Mouse (Mus musculus) Patski (cell line): Measurements from ENCODE around the gene Ube2d1. TPM values are rescaled to one million over a fixed set of nuclear protein-coding genes. Genes with fewer than 3 reads are reported as not detected.

ENCODE experiments used
- ATAC-seq: fragments of 100-300 bp; one replicate; pipeline ENCODE4 v1.8.0; 2021
- CTCF ChIA-PET: fragments of 350-600 bp; sonication (Branson Sonifier 250); formaldehyde crosslinking; loops from one replicate; lab custom pipeline; 2022; ENCODE audit warnings: inconsistent platforms; lab: Charles Lee
- POLR2A ChIA-PET: fragments of 350-600 bp; sonication (Branson Sonifier 250); formaldehyde crosslinking; loops from one replicate; lab custom pipeline; 2022; ENCODE audit warnings: antibody characterized with exemption, inconsistent platforms; lab: Charles Lee
- DNase-seq: peaks from one replicate; pipeline ENCODE4 v3.0.0-alpha.2; 2011; ENCODE audit warnings: low read depth, low spot score
- H3K27me3 ChIP-seq: fragments of 371-371 bp; one replicate; pipeline ENCODE4 v1.5.1; 2021
- CTCF ChIP-seq: fragments of 100-300 bp; IDR thresholded peaks from one replicate; pipeline ENCODE4 v1.5.1; 2021
- in situ Hi-C: fragments of 300-500 bp; cut with MboI; formaldehyde crosslinking; loops from 3 replicates; pipeline ENCODE4 v1.11.1; 2018; ENCODE audit warnings: low pct_unique_long_range_greater_than_20kb, mixed read lengths
- polyA plus RNA-seq: library from polyadenylated mRNA; unstranded; gene quantifications from one replicate; pipeline ENCODE4 v1.2.3, GENCODE M21; 2021

Ube2d1 gene
- polyA plus RNA-seq, 1 experiment from 2014 or later: 53.4 TPM

GRCm38 (mm10) chr10:71258943-71259342 lies 26.1 kb downstream of the Ube2d1 start:
- no peaks in the 10 kb centered on the region for H3K27me3 ChIP-seq
- DNase-seq: no peak
- ChIA-PET CTCF (interaction anchor here (0.9 kb wide), 1 partner anchor 37 kb away, joined by 3 read pairs; no protein-coding TSS in a partner anchor), POLR2A (no interaction called here)
- in situ Hi-C loops: no loop called here
- TF ChIP-seq CTCF: no peak
- ATAC-seq: no peak

- no peak for TF ChIP-seq CTCF
- no peak for ATAC-seq
These were observed 26.5 kb downstream of the Ube2d1 start for GRCm38 (mm10) chr10:71258516-71258915.

DNA sequence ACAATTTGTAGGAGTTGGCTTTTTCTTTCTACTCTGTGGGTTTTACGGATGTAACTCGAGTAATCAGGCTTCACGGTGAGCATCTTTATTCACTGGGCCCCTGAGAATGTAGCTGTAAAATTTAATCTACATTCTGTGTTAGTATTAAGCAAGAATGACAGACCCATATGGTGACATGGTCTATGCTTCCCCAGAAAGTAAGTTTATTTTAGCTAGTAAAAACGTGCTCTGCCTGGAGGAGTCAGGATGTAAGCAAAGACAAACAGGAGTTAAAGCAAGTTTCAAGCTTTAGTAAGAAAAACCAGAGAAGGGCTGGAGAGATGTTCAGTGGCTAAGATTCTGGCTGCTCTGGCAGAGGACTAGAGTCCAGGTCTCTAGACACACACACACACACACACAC lies 31.9 kb downstream of the Ube2d1 start:
- in situ Hi-C loops: no loop called here
- DNase-seq (no peak), ATAC-seq (no peak)
- TF ChIP-seq CTCF: no peak
- no peaks in the 10 kb centered on the region for H3K27me3 ChIP-seq
- POLR2A ChIA-PET: no interaction called here
- CTCF ChIA-PET: no interaction called here

More at GRCm38 (mm10) chr10:71258516-71258915, 26.5 kb downstream of the Ube2d1 start:
- no peaks in the 10 kb centered on the region for H3K27me3 ChIP-seq
- DNase-seq: no peak
- in situ Hi-C loops: no loop called here
- ChIA-PET CTCF (interaction anchor here (0.9 kb wide), 1 partner anchor 37 kb away, joined by 3 read pairs; no protein-coding TSS in a partner anchor), POLR2A (no interaction called here)

DNA sequence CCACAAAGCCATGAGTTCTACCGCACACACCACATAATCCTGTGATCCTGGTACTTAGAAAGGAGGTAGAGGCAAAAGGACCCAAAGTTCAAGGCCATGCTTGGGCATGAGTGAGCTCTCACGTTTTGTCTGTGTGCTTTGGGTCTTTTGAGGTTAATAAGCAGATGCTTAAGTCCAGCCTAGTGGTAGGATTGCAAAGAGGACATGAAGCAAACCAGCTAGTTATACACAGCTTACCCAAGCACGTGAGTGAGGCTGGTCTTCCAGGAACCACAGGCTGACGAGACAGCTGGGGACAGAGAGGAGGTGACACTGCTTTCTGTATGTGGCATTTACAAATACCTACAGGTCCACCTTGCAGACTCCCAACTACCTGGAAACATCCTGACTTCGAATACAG lies 32.6 kb downstream of the Ube2d1 start:
- TF ChIP-seq CTCF: no peak
- in situ Hi-C loops: no loop called here
- ChIA-PET CTCF (no interaction called here), POLR2A (interaction anchor here (0.5 kb wide), 1 partner anchor 54 kb away, joined by 4 read pairs; no protein-coding TSS in a partner anchor)
- DNase-seq (no peak), ATAC-seq (no peak)
- no peaks in the 10 kb centered on the region for H3K27me3 ChIP-seq

- no peak for TF ChIP-seq CTCF
- in situ Hi-C loops: no loop called here
- DNase-seq (no peak), ATAC-seq (no peak)
- CTCF ChIA-PET: no interaction called here
- POLR2A ChIA-PET: no interaction called here
- H3K27me3 ChIP-seq: peaks cover 3% of the 10 kb centered on the region
These were observed 33.2 kb downstream of the Ube2d1 start for GRCm38 (mm10) chr10:71251846-71252245.

- ATAC-seq: no peak
- no peak for DNase-seq
- H3K27me3 ChIP-seq: peaks cover 3% of the 10 kb centered on the region
- ChIA-PET CTCF (no interaction called here), POLR2A (no interaction called here)
- in situ Hi-C loops: no loop called here
- TF ChIP-seq CTCF: no peak
These were observed 33.8 kb downstream of the Ube2d1 start for GRCm38 (mm10) chr10:71251256-71251655.

DNA sequence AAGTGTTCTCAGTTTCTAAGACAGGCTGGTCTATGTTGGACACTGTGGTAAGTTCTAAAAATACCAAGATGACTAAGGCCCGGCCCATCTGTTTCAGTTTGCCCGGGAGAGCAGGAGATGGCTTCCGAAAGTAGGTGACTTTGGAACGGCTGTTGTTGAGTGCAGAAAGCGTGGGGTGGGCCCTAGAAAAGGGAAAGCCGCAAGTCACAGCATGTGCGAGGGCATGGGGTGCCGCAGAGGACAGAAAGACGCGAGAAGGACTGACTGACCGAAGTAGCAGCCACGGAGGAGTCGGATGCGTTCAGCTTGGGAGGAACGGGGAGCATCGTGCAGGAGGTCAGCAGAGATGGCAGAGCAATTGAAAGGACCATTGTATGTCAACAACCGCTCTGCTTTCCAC lies 34.6 kb downstream of the Ube2d1 start:
- H3K27me3 ChIP-seq: peaks cover 5% of the 10 kb centered on the region
- no peak for TF ChIP-seq CTCF
- CTCF ChIA-PET: no interaction called here
- DNase-seq (no peak), ATAC-seq (no peak)
- POLR2A ChIA-PET: no interaction called here
- in situ Hi-C loops: no loop called here

GRCm38 (mm10) chr10:71249086-71249880 lies 35.8 kb downstream of the Ube2d1 start:
- DNase-seq (no peak), ATAC-seq (no peak)
- ChIA-PET POLR2A (interaction anchor here (0.6 kb wide), 1 partner anchor 35 kb away, joined by 6 read pairs; no protein-coding TSS in a partner anchor), CTCF (no interaction called here)
- in situ Hi-C loops: no loop called here
- no peak for TF ChIP-seq CTCF
- peaks cover 7% of the 10 kb centered on the region for H3K27me3 ChIP-seq

DNA sequence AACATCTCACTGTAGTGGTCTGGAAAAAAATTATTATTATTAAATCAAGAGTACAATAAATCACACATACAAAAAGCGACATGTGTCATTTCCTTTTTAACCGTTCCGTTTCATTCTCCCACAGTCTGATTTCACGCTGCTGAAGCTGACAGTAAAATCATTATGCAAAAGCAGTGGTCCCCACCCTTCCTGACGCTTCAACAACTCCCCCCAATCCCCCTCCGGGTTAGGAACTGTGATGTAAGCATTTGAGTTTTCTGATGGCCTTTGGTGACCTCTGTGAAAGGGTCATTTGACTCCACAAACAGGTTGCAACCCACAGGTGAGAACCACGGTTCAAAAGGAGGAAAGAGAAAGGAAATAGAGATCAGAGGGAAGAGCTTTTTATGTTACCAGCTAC lies 38.1 kb downstream of the Ube2d1 start:
- TF ChIP-seq CTCF: no peak
- in situ Hi-C loops: no loop called here
- ChIA-PET CTCF (no interaction called here), POLR2A (no interaction called here)
- peaks cover 7% of the 10 kb centered on the region for H3K27me3 ChIP-seq
- ATAC-seq: no peak
- DNase-seq: no peak

DNA sequence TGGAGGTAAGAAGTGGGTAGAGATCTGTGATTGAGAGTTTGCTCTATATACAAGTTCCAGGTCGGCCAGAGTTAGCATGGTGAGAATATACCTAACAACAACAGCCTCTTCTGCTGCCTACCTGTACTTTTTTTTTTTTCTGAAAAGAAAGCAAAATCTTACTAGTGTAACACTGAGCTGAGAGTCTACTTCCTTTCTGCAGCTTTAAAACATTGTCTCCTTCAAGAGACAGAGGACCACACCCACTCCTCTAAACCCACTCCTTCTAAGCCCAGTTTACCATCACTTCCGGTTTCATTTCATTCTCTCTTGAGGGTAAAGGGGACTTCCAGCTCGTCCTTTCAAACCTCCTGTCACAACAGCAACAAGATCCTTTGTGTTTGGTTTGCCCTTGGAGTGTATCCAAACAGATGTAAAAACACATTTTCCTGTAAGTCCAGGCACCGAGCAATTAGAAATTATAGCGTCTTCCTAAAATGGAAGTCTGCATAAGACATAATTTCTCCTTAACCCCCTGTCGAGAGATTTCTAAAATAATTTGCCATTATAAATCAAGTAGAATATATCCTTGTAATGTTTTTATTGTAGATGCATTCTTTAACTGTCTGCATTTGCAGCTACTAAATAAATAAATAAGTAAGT lies 45.5 kb downstream of the Ube2d1 start:
- TF ChIP-seq CTCF: no peak
- in situ Hi-C loops: no loop called here
- ATAC-seq (no peak), DNase-seq (no peak)
- CTCF ChIA-PET: no interaction called here
- POLR2A ChIA-PET: no interaction called here
- peaks cover 5% of the 10 kb centered on the region for H3K27me3 ChIP-seq

DNA sequence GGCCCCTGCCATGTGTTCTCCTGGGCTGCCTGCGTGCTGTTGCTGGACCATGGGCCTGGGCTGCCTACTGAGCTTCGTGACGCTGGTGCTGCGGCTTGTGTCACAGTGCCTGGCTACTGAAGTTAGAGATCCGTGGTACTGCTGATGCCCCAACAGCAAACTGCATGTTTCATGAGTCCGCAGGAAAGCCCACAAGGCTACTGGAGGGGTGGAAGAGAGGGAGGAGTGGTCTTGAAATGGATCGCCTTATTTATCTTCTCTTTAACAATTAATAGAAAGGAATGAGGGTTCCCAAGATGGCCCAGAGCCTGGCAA lies 46.9 kb downstream of the Ube2d1 start, which contains the start of gene Tfam:
TSS of gene Tfam (minus strand) at position 41 of the 315 bp plus-strand sequence.
- TF ChIP-seq CTCF: no peak
- peaks cover 5% of the 10 kb centered on the region for H3K27me3 ChIP-seq
- in situ Hi-C loops: no loop called here
- CTCF ChIA-PET: interaction anchor here (1.5 kb wide), 1 partner anchor 12 kb away, joined by 6 read pairs; no protein-coding TSS in a partner anchor
- POLR2A ChIA-PET: no interaction called here
- ATAC-seq (no peak), DNase-seq (no peak)
